Mouse (Mus musculus) brown adipose tissue, adult 24 weeks (tissue): ENCODE measurements at regions not wholly inside any gene's neighbourhood (a gene's known extent, or its start where the extent isn't known, plus 50 kb on each side); places are given as distances from the start of the nearest gene placed in this dataset.

Experiments used
- H3K27ac ChIP-seq: fragments of 200-500 bp; replicated peaks from 2 replicates; pipeline ENCODE4 v1.5.1; 2012; ENCODE audit warnings: low read depth, mild to moderate bottlenecking, low read length
- H3K4me1 ChIP-seq: fragments of 200-500 bp; 2 replicates; pipeline ENCODE4 v1.6.1; 2012; ENCODE audit warnings: low read length, mixed read lengths; ENCODE audit not compliant: control insufficient read depth, insufficient read depth, insufficient read length
- H3K4me3 ChIP-seq: fragments of 200-500 bp; 2 replicates; pipeline ENCODE4 v1.5.1; 2012; ENCODE audit warnings: low read depth, mild to moderate bottlenecking, low read length, moderate library complexity; ENCODE audit not compliant: insufficient read depth

DNA sequence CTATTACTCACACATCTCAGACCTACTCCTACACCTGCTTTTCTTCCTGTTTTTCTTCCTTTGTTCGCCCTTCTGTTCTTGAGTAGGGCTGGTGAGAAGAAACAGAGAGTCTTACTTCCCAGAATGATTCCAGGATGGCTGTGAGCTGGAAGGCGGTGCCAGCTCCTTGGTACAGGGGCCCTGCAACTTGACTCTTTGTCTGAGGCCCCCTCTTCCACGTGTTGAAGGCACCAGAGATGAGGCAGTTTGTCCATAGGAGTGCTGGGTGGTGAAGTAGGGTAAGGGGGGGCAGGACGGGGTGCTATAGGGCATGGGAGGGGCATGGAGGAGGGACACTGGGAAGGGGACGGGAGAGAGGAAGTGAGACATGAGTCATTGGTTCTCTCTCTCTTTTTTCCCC, 60.8 kb downstream of the Dmrta2 start:
- no peaks in the 10 kb centered on the region for H3K4me1 ChIP-seq
- no peak overlapping the region for H3K27ac ChIP-seq
- no peak overlapping the region for H3K4me3 ChIP-seq

GRCm38 (mm10) chr4:110044851-110045618, 67.2 kb downstream of the Dmrta2 start:
- no peaks in the 10 kb centered on the region for H3K4me1 ChIP-seq
- H3K27ac ChIP-seq, result no peak overlapping the region
- no peak overlapping the region for H3K4me3 ChIP-seq

DNA sequence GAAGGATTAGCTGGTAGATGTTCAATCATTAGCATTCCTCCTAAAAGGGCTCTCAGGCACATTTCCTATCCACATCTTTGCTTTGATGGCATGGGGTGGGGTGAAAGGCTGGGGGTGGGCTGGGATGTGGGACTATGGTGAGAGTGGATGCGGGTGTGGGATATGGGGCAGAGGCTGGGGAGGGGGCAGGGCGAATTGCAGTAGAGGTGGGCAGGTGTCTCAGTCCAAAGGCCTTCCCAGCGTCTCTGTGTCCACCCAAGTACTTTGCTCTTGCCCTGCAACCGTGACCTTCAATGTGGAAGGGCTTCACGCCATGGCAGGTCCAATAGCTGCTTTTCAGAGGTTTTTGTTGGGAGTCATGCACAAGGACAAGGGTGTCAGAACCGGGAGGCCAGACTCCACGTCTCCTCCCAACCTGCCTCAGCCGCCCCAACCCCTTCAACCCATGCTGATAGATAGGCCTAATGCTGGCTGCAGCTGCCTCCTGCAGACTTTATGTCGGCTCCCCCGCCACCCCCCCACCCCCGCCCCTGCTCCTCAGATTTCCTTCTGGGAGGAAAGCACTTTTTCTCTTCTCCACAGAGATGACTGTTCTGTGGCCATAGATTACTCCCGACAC, 67.9 kb downstream of the Dmrta2 start:
- Histone ChIP-seq H3K4me3 (no peak overlapping the region), H3K27ac (no peak overlapping the region), H3K4me1 (0 out of 2 replicates have a peak, but pooled peaks cover 3% of the 10 kb centered on the region)

- H3K4me3 ChIP-seq, result no peak overlapping the region
- H3K4me1 ChIP-seq, result 0 out of 2 replicates have a peak, but pooled peaks cover 4% of the 10 kb centered on the region
- no peak overlapping the region for H3K27ac ChIP-seq
Observed at GRCm38 (mm10) chr4:110046270-110046651, 68.4 kb downstream of the Dmrta2 start.

DNA sequence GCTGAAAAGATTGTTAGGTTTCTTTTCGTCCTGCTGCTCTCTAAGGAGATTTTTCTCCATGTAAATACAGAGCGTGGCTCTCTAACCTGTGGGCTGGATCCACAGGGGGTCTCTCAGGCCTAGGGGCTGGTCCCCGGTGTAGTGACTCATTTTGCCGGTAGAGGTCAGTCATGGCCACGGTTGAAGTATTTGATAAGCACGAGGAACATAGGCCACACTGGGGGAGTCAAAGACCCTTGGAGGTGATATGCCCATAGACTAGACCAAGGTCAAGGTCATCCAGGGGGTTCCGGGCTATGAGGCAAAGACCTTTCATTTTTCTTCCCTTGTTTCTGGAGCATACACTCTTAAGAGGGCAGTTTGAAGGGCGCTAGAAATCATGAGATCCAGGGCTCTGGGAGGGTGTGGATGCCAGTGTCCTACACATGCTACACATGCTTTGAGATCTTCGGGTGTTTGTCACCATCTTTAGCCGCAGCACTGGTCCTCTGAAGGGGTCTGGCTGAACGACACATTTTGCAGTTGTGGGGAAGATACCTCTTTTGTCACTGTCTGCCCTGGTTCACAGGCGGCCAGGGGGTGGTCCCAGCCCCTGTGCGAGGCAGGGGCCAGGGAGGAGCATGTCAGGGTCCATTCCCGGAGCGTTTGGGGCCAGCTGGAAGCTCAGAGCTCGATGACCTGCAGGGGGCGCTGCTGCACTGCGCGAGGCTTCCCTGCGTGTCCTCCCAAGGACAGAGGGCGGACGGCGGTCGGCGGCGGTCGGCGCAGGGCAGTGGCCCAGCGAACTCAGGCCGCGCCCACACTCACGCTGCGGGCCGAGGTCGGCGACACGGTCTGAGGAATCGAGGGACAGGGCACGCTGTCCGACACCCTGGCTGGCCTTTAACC, 72.8 kb downstream of the Dmrta2 start:
- Histone ChIP-seq H3K4me3 (peak overlapping the region; percentile 56), H3K27ac (no peak overlapping the region), H3K4me1 (0 out of 2 replicates have a peak, but pooled peaks cover 4% of the 10 kb centered on the region)

DNA sequence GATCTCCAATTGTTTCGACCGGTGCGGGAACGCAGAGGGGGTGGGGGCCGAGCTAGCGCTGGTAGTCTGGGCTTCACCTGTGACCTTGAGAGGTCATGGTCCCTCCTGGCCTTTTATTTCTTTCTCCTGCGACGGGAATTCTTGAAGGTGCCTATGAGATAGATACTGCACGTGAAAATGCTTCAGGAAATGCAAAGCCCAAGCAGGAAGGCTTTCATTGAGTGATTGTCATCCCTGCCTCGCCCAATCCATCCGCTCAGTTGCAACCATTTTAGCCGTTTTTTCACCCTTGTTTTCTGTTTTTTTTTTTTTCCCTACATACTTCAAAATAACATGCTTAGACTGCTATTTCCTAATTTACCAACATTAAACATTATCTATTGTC, 73.4 kb downstream of the Dmrta2 start:
- Histone ChIP-seq H3K27ac (no peak overlapping the region), H3K4me3 (peak overlapping the region; percentile 56), H3K4me1 (0 out of 2 replicates have a peak, but pooled peaks cover 4% of the 10 kb centered on the region)

GRCm38 (mm10) chr4:110051872-110052271, 74.0 kb downstream of the Dmrta2 start:
- Histone ChIP-seq H3K4me1 (0 out of 2 replicates have a peak, but pooled peaks cover 4% of the 10 kb centered on the region), H3K4me3 (no peak overlapping the region), H3K27ac (no peak overlapping the region)

DNA sequence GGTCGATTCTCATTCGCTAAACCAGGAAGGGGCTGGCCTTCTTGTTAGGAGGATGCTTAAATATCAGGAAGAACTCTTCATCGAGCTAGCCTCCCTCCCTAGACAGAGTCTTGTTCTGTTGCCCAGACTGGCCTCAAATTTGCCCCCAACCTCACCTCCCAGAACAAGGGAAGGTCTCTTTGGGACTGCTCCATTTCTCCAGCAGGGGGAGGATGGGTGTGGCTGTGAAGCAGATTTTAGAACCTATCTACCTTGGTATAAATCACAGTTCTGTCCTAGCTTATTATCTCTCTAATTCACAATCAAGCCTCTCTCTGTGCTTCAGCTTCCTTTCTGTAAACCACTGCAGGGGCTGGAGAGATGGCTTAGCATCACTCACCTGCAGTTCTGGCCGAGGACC, 75.1 kb downstream of the Dmrta2 start:
- Histone ChIP-seq H3K4me3 (no peak overlapping the region), H3K4me1 (0 out of 2 replicates have a peak, but pooled peaks cover 4% of the 10 kb centered on the region), H3K27ac (no peak overlapping the region)

GRCm38 (mm10) chr4:110073836-110074235, 96.0 kb downstream of the Dmrta2 start:
- H3K4me3 ChIP-seq, result no peak overlapping the region

DNA sequence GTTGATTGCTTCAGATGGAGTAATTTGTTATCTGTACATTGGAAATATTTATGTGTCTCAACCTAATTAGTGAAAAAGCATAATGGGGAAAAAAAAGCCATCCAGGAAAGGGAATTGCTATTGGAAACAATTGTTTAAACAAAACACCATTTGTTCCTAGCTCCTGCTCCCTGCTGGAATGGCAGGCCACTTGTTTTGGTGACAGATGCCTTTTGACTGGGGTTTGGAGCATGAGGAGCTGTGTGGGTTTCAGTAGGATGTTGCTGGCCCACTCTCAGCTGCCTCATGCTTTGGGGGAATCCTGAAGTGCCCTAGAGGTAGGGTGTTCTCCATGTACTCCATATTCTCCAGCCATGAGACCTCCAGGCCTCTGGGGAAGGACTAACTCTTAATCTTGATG, 105.5 kb downstream of the Dmrta2 start:
- no peak overlapping the region for H3K4me3 ChIP-seq
- no peaks in the 10 kb centered on the region for H3K4me1 ChIP-seq
- no peak overlapping the region for H3K27ac ChIP-seq

More at GRCm38 (mm10) chr4:110073836-110074235, 96.0 kb downstream of the Dmrta2 start:
- Histone ChIP-seq H3K4me1 (no peaks in the 10 kb centered on the region), H3K27ac (no peak overlapping the region)

GRCm38 (mm10) chr4:110087570-110088247, 109.9 kb downstream of the Dmrta2 start:
- no peak overlapping the region for H3K27ac ChIP-seq
- H3K4me3 ChIP-seq, result no peak overlapping the region
- no peaks in the 10 kb centered on the region for H3K4me1 ChIP-seq

- no peaks in the 10 kb centered on the region for H3K4me1 ChIP-seq
- H3K4me3 ChIP-seq, result no peak overlapping the region
- no peak overlapping the region for H3K27ac ChIP-seq
Observed at GRCm38 (mm10) chr4:110093040-110093820, 115.4 kb downstream of the Dmrta2 start.

DNA sequence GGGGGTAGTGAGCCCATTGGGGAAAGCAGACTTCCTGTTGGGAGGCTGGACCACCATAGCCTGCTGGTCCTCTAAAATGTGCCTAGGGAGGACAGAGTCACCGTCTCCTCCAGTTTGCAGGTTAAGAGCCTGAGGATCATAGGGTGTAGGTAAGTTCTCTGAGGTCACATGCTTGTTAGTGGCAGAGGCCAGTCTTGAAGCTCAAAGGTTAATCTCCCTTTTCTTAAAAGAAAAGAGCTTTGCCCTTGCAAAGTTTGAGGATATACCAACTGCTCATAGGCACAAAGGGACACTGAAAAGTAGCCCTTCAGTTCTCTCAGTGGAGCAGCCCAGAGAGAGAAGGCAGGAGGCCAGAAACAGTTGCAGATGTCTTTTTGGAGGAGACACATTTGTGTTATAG, 116.7 kb downstream of the Dmrta2 start:
- Histone ChIP-seq H3K4me3 (no peak overlapping the region), H3K27ac (no peak overlapping the region), H3K4me1 (no peaks in the 10 kb centered on the region)
